Mouse (Mus musculus): ENCODE data around the gene Sh3tc1. TPM values are rescaled to one million over a fixed set of nuclear protein-coding genes. Genes with fewer than 3 reads are reported as not detected.

The Sh3tc1 gene
- polyA plus RNA-seq, 1 experiment from 2014 or later, result 2.9 TPM

- no peak for DNase-seq (ENCODE audit: low spot score)
- H3K27me3 ChIP-seq (ENCODE audit: control insufficient read depth, insufficient read depth, low read length), result no peaks in the 10 kb centered on the region
- no peak for ATAC-seq (replicated peaks; ENCODE audit: insufficient number of reproducible peaks, low FRiP score, low TSS enrichment, low read depth)
- H3K9me3 ChIP-seq (replicated peaks; ENCODE audit: control insufficient read depth, low read length), result no peaks in the 10 kb centered on the region
- H3K27ac ChIP-seq (replicated peaks; ENCODE audit: low read depth, low read length), result no peak overlapping the region
- no peak overlapping the region for H3K4me3 ChIP-seq (ENCODE audit: low read depth, low read length)
- H3K36me3 ChIP-seq (replicated peaks; ENCODE audit: control insufficient read depth, insufficient read depth, low read depth, low read length), result no peaks in the 10 kb centered on the region
- H3K4me2 ChIP-seq (ENCODE audit: low read depth, low read length), result no peak overlapping the region
- H3K9ac ChIP-seq (replicated peaks; ENCODE audit: low read length), result no peak overlapping the region
- no peaks in the 10 kb centered on the region for H3K4me1 ChIP-seq (ENCODE audit: control insufficient read depth, insufficient read depth, low read length)
- 86% methylated on average over 4 of the region's 4 CpGs for WGBS
Measured at GRCm38 (mm10) chr5:35702582-35703140, 37.1 kb downstream of the Sh3tc1 start.

GRCm38 (mm10) chr5:35701042-35701441 lies 38.7 kb downstream of the Sh3tc1 start:
- Histone ChIP-seq H3K27me3 (ENCODE audit: control insufficient read depth, insufficient read depth, low read length) (no peaks in the 10 kb centered on the region), H3K27ac (replicated peaks; ENCODE audit: low read depth, low read length) (no peak overlapping the region), H3K4me2 (ENCODE audit: low read depth, low read length) (no peak overlapping the region), H3K9me3 (replicated peaks; ENCODE audit: control insufficient read depth, low read length) (no peaks in the 10 kb centered on the region), H3K36me3 (replicated peaks; ENCODE audit: control insufficient read depth, insufficient read depth, low read depth, low read length) (no peaks in the 10 kb centered on the region), H3K9ac (replicated peaks; ENCODE audit: low read length) (no peak overlapping the region), H3K4me3 (ENCODE audit: low read depth, low read length) (no peak overlapping the region), H3K4me1 (ENCODE audit: control insufficient read depth, insufficient read depth, low read length) (no peaks in the 10 kb centered on the region)
- 50% methylated on average over 6 of the region's 6 CpGs for WGBS
- DNase-seq (ENCODE audit: low spot score) (peak; percentile 69), ATAC-seq (replicated peaks; ENCODE audit: insufficient number of reproducible peaks, low FRiP score, low TSS enrichment, low read depth) (no peak)

GRCm38 (mm10) chr5:35695815-35696214 lies 44.0 kb downstream of the Sh3tc1 start:
- H3K4me1 ChIP-seq (ENCODE audit: control insufficient read depth, insufficient read depth, low read length), result no peaks in the 10 kb centered on the region; the same call in 1 of the 2 replicates
- H3K9ac ChIP-seq (replicated peaks; ENCODE audit: low read length), result no peak overlapping the region
- no peak overlapping the region for H3K4me2 ChIP-seq (ENCODE audit: low read depth, low read length)
- H3K9me3 ChIP-seq (replicated peaks; ENCODE audit: control insufficient read depth, low read length), result no peaks in the 10 kb centered on the region
- no peak overlapping the region for H3K4me3 ChIP-seq (ENCODE audit: low read depth, low read length)
- H3K27ac ChIP-seq (replicated peaks; ENCODE audit: low read depth, low read length), result no peak overlapping the region
- H3K27me3 ChIP-seq (ENCODE audit: control insufficient read depth, insufficient read depth, low read length), result no peaks in the 10 kb centered on the region
- H3K36me3 ChIP-seq (replicated peaks; ENCODE audit: control insufficient read depth, insufficient read depth, low read depth, low read length), result no peaks in the 10 kb centered on the region
- DNase-seq (ENCODE audit: low spot score) (peak; percentile 57), ATAC-seq (replicated peaks; ENCODE audit: insufficient number of reproducible peaks, low FRiP score, low TSS enrichment, low read depth) (no peak)
- 20% methylated on average over 5 of the region's 5 CpGs for WGBS

DNA sequence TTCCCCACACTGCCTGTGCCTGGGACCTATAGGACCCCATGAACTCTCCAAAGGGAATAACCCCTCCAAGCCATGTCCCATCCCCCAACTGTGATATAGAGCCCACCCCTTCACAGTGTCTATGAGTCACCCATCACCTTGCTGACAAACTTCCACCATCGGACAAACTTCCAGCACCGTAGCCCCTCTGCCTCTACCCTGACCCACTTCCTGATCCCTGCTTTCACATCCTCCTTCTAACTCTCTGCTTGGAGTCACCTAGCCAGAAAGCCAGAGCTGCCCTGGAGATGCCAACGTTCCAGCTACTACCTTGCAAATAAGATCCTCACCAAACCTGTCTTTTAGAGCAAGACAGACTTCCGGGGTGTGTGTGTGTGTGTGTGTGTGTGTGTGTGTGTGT lies 46.1 kb downstream of the Sh3tc1 start:
- no peak for ATAC-seq (replicated peaks; ENCODE audit: insufficient number of reproducible peaks, low FRiP score, low TSS enrichment, low read depth)
- WGBS, result 77% methylated on average over 4 of the region's 4 CpGs

GRCm38 (mm10) chr5:35691246-35691645 lies 48.5 kb downstream of the Sh3tc1 start:
- DNase-seq (ENCODE audit: low spot score) (no peak), ATAC-seq (replicated peaks; ENCODE audit: insufficient number of reproducible peaks, low FRiP score, low TSS enrichment, low read depth) (no peak)
- Histone ChIP-seq H3K36me3 (replicated peaks; ENCODE audit: control insufficient read depth, insufficient read depth, low read depth, low read length) (no peaks in the 10 kb centered on the region), H3K27ac (replicated peaks; ENCODE audit: low read depth, low read length) (no peak overlapping the region), H3K4me1 (ENCODE audit: control insufficient read depth, insufficient read depth, low read length) (no peaks in the 10 kb centered on the region; the same call in 1 of the 2 replicates), H3K4me3 (ENCODE audit: low read depth, low read length) (no peak overlapping the region), H3K9ac (replicated peaks; ENCODE audit: low read length) (no peak overlapping the region), H3K9me3 (replicated peaks; ENCODE audit: control insufficient read depth, low read length) (no peaks in the 10 kb centered on the region), H3K4me2 (ENCODE audit: low read depth, low read length) (no peak overlapping the region), H3K27me3 (ENCODE audit: control insufficient read depth, insufficient read depth, low read length) (no peaks in the 10 kb centered on the region)
- WGBS, result 61% methylated on average over 11 of the region's 11 CpGs

More for the DNA sequence above, 46.1 kb downstream of the Sh3tc1 start:
- no peaks in the 10 kb centered on the region for H3K36me3 ChIP-seq (replicated peaks; ENCODE audit: control insufficient read depth, insufficient read depth, low read depth, low read length)
- H3K4me1 ChIP-seq (ENCODE audit: control insufficient read depth, insufficient read depth, low read length), result no peaks in the 10 kb centered on the region; the same call in 1 of the 2 replicates
- no peak for DNase-seq (ENCODE audit: low spot score)
- no peak overlapping the region for H3K27ac ChIP-seq (replicated peaks; ENCODE audit: low read depth, low read length)
- H3K4me3 ChIP-seq (ENCODE audit: low read depth, low read length), result no peak overlapping the region
- H3K27me3 ChIP-seq (ENCODE audit: control insufficient read depth, insufficient read depth, low read length), result no peaks in the 10 kb centered on the region
- no peak overlapping the region for H3K9ac ChIP-seq (replicated peaks; ENCODE audit: low read length)
- no peak overlapping the region for H3K4me2 ChIP-seq (ENCODE audit: low read depth, low read length)
- H3K9me3 ChIP-seq (replicated peaks; ENCODE audit: control insufficient read depth, low read length), result no peaks in the 10 kb centered on the region

GRCm38 (mm10) chr5:35690485-35691165 lies 49.2 kb downstream of the Sh3tc1 start:
- no peaks in the 10 kb centered on the region; the same call in 1 of the 2 replicates for H3K4me1 ChIP-seq (ENCODE audit: control insufficient read depth, insufficient read depth, low read length)
- no peak overlapping the region for H3K4me2 ChIP-seq (ENCODE audit: low read depth, low read length)
- no peak overlapping the region for H3K9ac ChIP-seq (replicated peaks; ENCODE audit: low read length)
- H3K4me3 ChIP-seq (ENCODE audit: low read depth, low read length), result no peak overlapping the region
- no peaks in the 10 kb centered on the region for H3K36me3 ChIP-seq (replicated peaks; ENCODE audit: control insufficient read depth, insufficient read depth, low read depth, low read length)
- H3K27ac ChIP-seq (replicated peaks; ENCODE audit: low read depth, low read length), result no peak overlapping the region
- H3K9me3 ChIP-seq (replicated peaks; ENCODE audit: control insufficient read depth, low read length), result no peaks in the 10 kb centered on the region
- no peaks in the 10 kb centered on the region for H3K27me3 ChIP-seq (ENCODE audit: control insufficient read depth, insufficient read depth, low read length)
- 81% methylated on average over 8 of the region's 8 CpGs for WGBS
- ATAC-seq (replicated peaks; ENCODE audit: insufficient number of reproducible peaks, low FRiP score, low TSS enrichment, low read depth) (no peak), DNase-seq (ENCODE audit: low spot score) (no peak)

GRCm38 (mm10) chr5:35689374-35689773 lies 50.4 kb downstream of the Sh3tc1 start:
- H3K4me2 ChIP-seq (ENCODE audit: low read depth, low read length), result no peak overlapping the region
- no peaks in the 10 kb centered on the region for H3K27me3 ChIP-seq (ENCODE audit: control insufficient read depth, insufficient read depth, low read length)
- H3K4me3 ChIP-seq (ENCODE audit: low read depth, low read length), result no peak overlapping the region
- no peaks in the 10 kb centered on the region; the same call in 1 of the 2 replicates for H3K4me1 ChIP-seq (ENCODE audit: control insufficient read depth, insufficient read depth, low read length)
- no peak for ATAC-seq (replicated peaks; ENCODE audit: insufficient number of reproducible peaks, low FRiP score, low TSS enrichment, low read depth)
- H3K27ac ChIP-seq (replicated peaks; ENCODE audit: low read depth, low read length), result no peak overlapping the region
- no peaks in the 10 kb centered on the region for H3K9me3 ChIP-seq (replicated peaks; ENCODE audit: control insufficient read depth, low read length)
- H3K36me3 ChIP-seq (replicated peaks; ENCODE audit: control insufficient read depth, insufficient read depth, low read depth, low read length), result no peaks in the 10 kb centered on the region
- H3K9ac ChIP-seq (replicated peaks; ENCODE audit: low read length), result no peak overlapping the region
- no peak for DNase-seq (ENCODE audit: low spot score)

- 89% methylated on average over 2 of the region's 2 CpGs for WGBS
- DNase-seq (ENCODE audit: low spot score) (no peak), ATAC-seq (replicated peaks; ENCODE audit: insufficient number of reproducible peaks, low FRiP score, low TSS enrichment, low read depth) (no peak)
Measured at GRCm38 (mm10) chr5:35688851-35689250, 50.9 kb downstream of the Sh3tc1 start.

More at GRCm38 (mm10) chr5:35688851-35689250, 50.9 kb downstream of the Sh3tc1 start:
- Histone ChIP-seq H3K4me3 (ENCODE audit: low read depth, low read length) (no peak overlapping the region), H3K27me3 (ENCODE audit: control insufficient read depth, insufficient read depth, low read length) (no peaks in the 10 kb centered on the region), H3K4me2 (ENCODE audit: low read depth, low read length) (no peak overlapping the region), H3K9me3 (replicated peaks; ENCODE audit: control insufficient read depth, low read length) (no peaks in the 10 kb centered on the region), H3K9ac (replicated peaks; ENCODE audit: low read length) (no peak overlapping the region), H3K27ac (replicated peaks; ENCODE audit: low read depth, low read length) (no peak overlapping the region), H3K4me1 (ENCODE audit: control insufficient read depth, insufficient read depth, low read length) (no peaks in the 10 kb centered on the region; the same call in 1 of the 2 replicates), H3K36me3 (replicated peaks; ENCODE audit: control insufficient read depth, insufficient read depth, low read depth, low read length) (no peaks in the 10 kb centered on the region)

Data from embryonic facial prominence, embryonic 11.5 days (tissue).